Mouse (Mus musculus) layer of hippocampus, adult 11-12 months (tissue): ENCODE measurements around the gene Ppp1cb.

ENCODE experiments used
- DNase-seq: peaks from one replicate; pipeline ENCODE4 v3.0.0; 2022; ENCODE audit warnings: low spot score

Ppp1cb gene

GRCm38 (mm10) chr5:32445287-32445921 lies 13.2 kb upstream of the Ppp1cb start:
- DNase-seq, result no peak

GRCm38 (mm10) chr5:32446394-32446793 lies 12.2 kb upstream of the Ppp1cb start:
- DNase-seq, result no peak

DNA sequence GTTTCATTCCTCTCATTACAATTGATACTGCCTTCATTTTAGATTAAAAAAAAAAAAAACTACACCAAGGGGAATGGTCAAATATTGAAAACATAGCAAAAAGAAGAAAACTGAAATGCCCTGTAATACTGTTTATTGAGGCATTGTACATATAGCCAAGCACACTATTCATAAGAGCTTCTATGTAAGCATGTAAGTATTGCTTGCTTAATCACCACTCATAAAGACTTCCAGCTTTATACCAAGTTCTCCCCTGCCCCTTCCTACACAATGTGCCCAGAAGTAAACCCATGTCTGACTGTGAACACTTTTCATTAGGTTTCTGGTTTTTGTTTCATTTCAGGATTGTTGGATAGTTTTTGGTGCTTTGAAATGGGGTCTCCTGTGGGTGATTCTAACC lies 11.8 kb upstream of the Ppp1cb start:
- no peak for DNase-seq

- peak; percentile 23 for DNase-seq
Observed at GRCm38 (mm10) chr5:32459251-32459881, 723 bp downstream of the Ppp1cb start.

DNA sequence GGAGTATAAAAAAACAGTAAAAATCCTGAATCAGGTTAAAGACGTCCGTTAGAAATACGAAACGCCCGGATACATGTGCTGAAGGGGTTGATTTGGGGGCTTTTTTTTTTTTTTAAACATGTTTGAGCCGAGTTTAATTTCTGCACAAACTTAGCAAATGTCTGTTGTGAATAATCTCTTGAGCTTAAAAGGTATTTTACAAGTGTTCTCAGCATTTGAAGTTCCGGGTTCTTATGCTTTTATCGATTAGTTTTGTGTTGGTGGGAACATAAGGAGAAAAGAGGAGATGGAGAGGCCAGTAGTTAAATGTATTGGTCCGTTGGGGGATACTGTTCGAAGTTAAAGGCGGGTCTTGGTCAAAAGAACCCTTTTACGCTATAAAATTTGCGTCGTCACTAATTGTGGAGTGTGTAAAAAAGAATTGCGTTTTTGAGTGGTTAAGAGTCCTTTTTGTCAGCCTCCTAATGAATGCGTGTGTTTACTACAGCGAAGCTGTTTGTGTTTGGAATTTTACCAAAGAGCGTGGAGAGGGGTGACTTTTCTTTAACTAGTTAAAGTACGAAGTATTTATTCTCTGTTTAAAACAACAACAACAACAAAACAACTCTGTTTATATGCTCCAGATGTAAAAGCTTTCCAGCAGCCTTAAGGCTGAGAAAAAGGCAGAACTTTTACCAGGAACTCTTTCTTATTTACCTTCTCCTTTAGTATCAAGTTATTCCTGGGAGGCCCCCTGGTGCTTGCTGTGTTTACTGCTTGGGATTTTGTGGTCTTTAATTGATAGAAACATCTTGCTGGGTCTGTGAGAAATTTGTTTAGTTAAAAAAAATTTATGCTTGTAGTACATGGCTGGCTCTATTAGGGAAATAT lies 1.5 kb downstream of the Ppp1cb start:
- peak; percentile 46 for DNase-seq

DNA sequence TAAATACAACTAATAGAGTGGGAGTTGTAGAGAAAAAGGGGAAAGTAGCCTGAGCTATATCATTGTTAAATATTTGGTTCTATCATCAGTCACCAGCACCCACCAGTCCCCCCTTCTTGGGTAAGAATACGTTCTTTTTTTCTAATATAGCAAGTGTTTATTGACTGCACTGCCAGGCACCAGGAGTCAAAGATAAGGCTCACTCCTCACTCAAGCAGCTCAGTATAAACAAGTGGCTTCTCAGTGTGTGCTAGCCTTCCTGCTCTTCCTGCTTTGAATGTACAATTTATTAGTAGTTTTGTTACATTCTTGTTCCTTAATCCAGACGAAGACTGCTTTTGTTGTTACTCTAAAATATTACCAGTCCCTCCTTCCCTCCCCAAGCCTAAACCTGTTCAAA lies 2.3 kb downstream of the Ppp1cb start:
- DNase-seq, result no peak

DNA sequence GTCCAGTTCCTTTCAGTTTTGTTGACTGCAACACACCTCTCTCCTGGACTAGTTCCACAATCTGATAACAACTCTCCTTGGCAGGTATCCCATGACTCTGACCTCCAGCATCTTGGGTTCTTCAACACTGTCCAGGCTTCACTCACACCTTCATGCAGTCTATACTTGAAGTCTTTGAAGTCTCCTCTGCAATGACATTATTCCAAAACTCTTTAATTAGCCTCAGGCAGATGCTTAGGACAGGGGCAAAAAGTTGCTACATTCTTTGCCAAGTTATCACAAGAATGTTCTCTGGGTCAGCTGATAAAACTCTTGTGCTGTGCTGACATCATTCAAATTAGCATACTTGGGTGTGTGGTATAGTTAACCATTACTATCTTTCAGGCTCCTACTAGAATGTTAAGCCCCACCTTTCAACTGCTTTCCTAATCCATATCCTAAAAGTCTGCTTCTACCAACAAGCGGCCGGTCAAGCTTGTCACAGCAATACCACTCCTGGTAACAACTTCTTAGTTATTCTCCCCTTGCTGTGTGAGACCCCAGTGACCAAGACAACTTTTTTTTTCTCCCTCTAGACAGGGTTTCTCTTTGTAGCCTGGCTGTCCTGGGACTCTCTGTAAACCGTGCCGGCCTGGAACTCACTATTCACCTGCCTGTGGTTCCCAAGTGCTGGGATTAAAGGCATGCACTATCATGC lies 13.8 kb downstream of the Ppp1cb start:
- DNase-seq, result no peak

- no peak for DNase-seq
Observed at GRCm38 (mm10) chr5:32473029-32473352, 14.3 kb downstream of the Ppp1cb start.

DNA sequence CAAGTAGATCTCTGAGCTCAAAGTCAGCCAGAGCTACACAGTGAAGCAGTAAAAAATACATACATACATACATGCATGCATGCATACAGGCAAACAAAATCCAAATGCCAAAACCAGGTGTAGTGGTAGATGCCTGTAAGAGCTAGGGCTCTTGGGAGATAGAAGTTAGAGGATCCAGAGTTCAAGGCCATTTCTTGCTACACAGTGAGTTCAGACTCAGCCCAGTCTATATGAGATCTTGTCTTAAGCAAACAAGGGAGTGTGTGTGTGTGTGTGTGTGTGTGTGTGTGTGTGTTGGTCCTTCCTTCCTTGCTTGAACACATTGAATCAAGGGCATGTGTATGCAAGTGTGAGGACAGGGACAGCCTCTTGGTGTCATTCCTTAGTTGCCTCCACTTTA lies 17.9 kb downstream of the Ppp1cb start:
- no peak for DNase-seq

DNA sequence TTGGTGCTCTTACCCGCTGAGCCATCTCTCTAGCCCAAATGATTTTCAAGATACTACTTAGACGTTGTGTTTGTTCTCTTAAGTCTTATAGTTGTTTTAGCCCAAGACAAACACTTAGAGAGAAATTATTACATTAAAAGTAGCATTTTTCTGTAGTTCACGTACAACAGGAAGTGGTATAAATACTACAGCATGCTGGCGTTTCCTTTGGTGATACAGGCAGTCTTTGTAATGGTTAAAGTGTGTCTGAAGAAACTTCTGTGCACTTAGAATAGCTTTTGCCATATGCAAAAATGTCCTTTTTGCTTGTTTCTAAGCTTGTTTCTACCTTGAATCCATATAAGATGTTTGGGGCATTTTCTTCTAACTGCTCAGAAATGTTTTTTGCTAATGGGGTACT lies 20.3 kb downstream of the Ppp1cb start:
- DNase-seq, result no peak

DNA sequence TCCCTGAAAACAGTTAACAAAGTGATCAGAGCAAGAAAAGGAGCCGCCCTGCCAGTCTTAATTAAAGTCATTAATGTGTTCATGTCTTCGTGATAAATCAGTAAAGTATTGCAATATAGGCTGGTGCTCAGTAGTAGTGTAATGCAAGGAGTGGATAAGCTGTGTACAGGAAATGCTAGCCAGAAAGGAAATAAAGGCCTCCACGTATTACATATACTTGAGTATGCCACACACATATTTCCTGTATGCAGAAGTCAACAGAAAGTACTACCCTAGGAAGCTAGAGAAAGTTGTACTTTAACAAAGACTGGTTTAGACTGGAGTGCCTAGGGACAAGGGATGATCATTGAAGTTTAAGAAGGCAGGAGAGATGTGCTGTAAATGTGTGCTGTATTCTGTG lies 26.8 kb downstream of the Ppp1cb start:
- no peak for DNase-seq

DNA sequence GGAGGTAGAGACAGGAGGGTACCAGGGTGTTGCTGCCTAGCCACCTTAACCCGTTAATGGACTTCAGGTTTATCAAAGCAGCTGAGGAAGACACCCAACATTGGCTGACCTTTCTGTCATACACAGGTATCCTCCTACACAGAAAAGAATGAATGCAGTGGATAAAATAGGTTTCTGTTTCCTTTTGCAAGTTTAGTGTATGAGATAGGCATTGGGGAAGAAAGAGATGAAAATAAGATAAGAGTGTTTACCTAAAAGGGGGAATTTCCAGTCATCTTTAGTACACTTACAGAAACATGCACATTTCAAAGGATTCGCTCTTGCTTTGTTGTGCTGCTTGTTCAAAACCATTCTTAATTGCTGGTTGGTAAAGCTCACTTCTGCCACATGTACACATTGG lies 29.4 kb downstream of the Ppp1cb start:
- DNase-seq, result no peak

DNA sequence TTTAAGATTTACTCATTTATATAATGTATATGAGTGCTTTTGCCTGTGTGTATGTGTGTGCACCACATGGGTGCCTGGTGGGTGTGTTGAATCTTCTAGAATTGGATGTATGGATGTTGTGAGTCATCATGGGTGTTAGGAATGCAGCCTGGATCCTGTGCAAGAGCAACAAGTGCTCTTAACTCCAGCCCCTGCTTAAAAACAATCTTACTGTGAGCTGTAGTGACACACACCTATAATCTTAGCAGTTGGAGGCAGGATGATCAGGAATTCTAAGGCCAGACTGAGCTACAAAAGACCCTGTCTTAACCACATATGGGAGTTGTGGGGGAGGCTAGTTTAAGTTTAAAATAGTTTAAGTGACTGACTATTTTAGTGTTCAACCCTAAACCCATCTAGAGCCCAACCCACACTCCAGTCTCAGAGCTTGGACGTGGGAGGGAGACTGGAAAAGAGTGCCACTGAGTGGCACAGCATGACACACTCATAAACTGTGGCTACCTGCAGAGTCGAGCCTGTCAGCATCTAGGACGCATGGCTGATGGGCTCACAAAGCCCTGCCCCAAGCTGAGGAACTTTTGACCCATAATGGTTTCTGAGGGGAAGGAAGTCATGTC lies 35.5 kb downstream of the Ppp1cb start:
- no peak for DNase-seq

DNA sequence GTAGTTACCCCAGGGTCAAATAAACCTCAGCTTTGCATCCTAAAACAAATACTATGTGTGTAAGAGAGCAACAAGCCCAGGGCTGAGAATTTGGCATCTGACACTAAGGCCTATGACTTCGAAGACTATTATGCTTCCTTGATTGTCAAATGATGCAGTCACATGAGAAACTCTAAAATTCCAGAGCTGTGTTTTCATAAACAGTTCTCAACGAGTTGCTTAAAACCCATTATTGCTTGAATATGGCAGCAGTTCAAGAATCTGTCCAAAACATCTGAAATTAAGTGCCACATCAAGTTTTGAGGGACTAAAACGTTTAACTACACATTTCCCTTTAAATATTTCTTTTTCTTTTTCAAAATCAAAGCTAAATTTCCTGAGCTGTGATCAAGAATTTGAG lies 50.1 kb downstream of the Ppp1cb start:
- DNase-seq, result no peak

DNA sequence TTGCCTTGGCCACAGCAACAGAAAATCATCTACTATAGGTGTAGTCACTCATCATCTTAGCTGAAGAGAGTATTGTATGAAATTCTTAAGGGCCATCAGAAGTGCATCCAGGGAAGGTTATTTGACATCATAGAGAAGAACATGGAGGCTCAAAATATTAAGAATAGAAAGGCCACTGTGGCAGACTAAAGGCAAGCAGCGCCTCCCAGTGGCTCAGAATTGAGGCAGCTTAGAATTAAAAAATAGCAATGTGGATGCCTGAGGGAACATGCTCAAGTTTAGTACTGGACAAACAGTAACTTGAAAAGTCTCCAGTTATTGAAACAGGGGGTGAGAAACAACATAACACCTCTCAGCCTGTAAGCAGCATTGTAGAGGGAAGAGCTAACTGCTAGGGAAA lies 61.7 kb downstream of the Ppp1cb start:
- DNase-seq, result peak; percentile 36

GRCm38 (mm10) chr5:32549449-32549848 lies 90.8 kb downstream of the Ppp1cb start:
- no peak for DNase-seq

- DNase-seq, result no peak
Observed at GRCm38 (mm10) chr5:32564697-32565096, 106.1 kb downstream of the Ppp1cb start.
